Mouse (Mus musculus) liver, postnatal 0 days (tissue): ENCODE measurements around the gene Sppl2c.

Experiments used
- CTCF ChIP-seq: sonication (generic); IDR thresholded peaks from 2 replicates; pipeline ENCODE4 v1.5.1; 2016; ENCODE audit warnings: antibody characterized with exemption, low read depth
- EP300 ChIP-seq: IDR thresholded peaks from 2 replicates; pipeline ENCODE4 v1.6.1; 2016; ENCODE audit warnings: antibody characterized with exemption, low read depth, mild to moderate bottlenecking

DNA sequence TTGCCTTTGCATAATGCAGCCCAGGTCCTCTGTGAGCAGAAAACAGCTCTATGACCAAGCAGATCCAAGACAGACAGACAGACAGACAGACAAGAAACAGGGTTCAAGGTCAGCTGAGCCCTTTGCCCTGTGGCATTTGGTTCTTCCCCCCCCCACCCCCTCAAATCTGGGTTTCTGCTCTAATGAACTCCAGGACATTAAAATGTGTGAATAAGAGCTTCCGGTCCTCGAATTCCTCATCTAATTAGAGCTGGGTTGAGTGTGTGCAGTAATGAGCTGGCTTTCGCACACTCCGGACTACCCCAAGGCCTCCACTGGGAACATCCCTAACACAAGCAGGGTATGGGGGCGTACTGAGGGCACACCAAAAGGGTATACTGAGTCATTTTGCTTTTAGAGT, 35.2 kb upstream of the Sppl2c start:
- TF ChIP-seq CTCF, result no peak
- TF ChIP-seq EP300, result no peak
